Mouse (Mus musculus) adrenal gland, adult 10 weeks (tissue): Measurements from ENCODE around the gene Fdps. TPM values are rescaled to one million over a fixed set of nuclear protein-coding genes. Genes with fewer than 3 reads are reported as not detected.

Experiments
- polyA plus RNA-seq: library from polyadenylated mRNA; stranded (reverse); fragments of 350-450 nt; fragmentation: Illumina TruSeq; extraction: RNeasy Lipid Tissue Mini Kit (QIAGEN cat#74804); gene quantifications from one replicate; pipeline ENCODE4 v1.2.3, GENCODE M21; 2014; ENCODE audit warnings: low read depth, low replicate concordance

Gene Fdps
- polyA plus RNA-seq, result 43.8 TPM

GRCm38 (mm10) chr3:89101812-89102494, at the start of gene Fdps:
Fdps (minus strand) TSS chr3:89101959.

GRCm38 (mm10) chr3:89135958-89136357, 34.2 kb upstream of the Fdps start, which contains the start of gene Pklr:
Pklr (plus strand) TSS chr3:89136142.

GRCm38 (mm10) chr3:89100811-89101210, 948 bp downstream of the Fdps start, which contains the start of gene Gm43738:
Gm43738 (minus strand) TSS chr3:89101099.

GRCm38 (mm10) chr3:89093175-89093574, 8.6 kb downstream of the Fdps start, which contains the start of gene Rusc1:
Rusc1 (minus strand) TSS chr3:89093311.

Other genes starting within 250 kb of the Fdps start
- gene Msto1, start 188.0 kb downstream of the Fdps start, polyA plus RNA-seq, result 1.9 TPM
- 63.3 TPM for gene Ash1l, start 151.3 kb downstream of the Fdps start, polyA plus RNA-seq
- 114 TPM for gene Dap3, start 150.8 kb downstream of the Fdps start, polyA plus RNA-seq
- 9.4 TPM for gene Rusc1, start 8.6 kb downstream of the Fdps start, polyA plus RNA-seq
- gene Gm43738, start 860 bp downstream of the Fdps start, polyA plus RNA-seq, result not detected
- not detected for gene Pklr, start 34.2 kb upstream of the Fdps start, polyA plus RNA-seq
- 0.76 TPM for gene Hcn3, start 58.2 kb upstream of the Fdps start, polyA plus RNA-seq
- gene Clk2, start 62.8 kb upstream of the Fdps start, polyA plus RNA-seq, result 15.3 TPM
- 15.5 TPM for gene Scamp3, start 75.5 kb upstream of the Fdps start, polyA plus RNA-seq
- gene Fam189b, start 81.2 kb upstream of the Fdps start, polyA plus RNA-seq, result 0.47 TPM
- 13.1 TPM for gene Gba, start 101.0 kb upstream of the Fdps start, polyA plus RNA-seq
- gene Thbs3, start 113.2 kb upstream of the Fdps start, polyA plus RNA-seq, result 0.82 TPM
- gene Mtx1, start 125.1 kb upstream of the Fdps start, polyA plus RNA-seq, result 38.5 TPM
- not detected for gene Muc1, start 127.1 kb upstream of the Fdps start, polyA plus RNA-seq
- 37.0 TPM for gene Krtcap2, start 144.0 kb upstream of the Fdps start, polyA plus RNA-seq
- not detected for gene Trim46, start 144.3 kb upstream of the Fdps start, polyA plus RNA-seq
- not detected for gene Dpm3, start 157.4 kb upstream of the Fdps start, polyA plus RNA-seq
- gene Slc50a1, start 168.6 kb upstream of the Fdps start, polyA plus RNA-seq, result 16.9 TPM
- 2.7 TPM for gene Efna1, start 179.2 kb upstream of the Fdps start, polyA plus RNA-seq
- not detected for gene Efna3, start 221.0 kb upstream of the Fdps start, polyA plus RNA-seq
- gene Efna4, start 236.1 kb upstream of the Fdps start, polyA plus RNA-seq, result not detected
- gene Adam15, start 248.0 kb upstream of the Fdps start, polyA plus RNA-seq, result 12.9 TPM